Mouse (Mus musculus) forebrain, embryonic 15.5 days (tissue): ENCODE measurements around the gene Ciapin1. TPM values are rescaled to one million over a fixed set of nuclear protein-coding genes. Genes with fewer than 3 reads are reported as not detected.

Experiments used
- ATAC-seq: fragments of 200-750 bp; cut with Nextera tagmentation; replicated peaks from 2 replicates; pipeline ENCODE4 v1.8.0; 2017; ENCODE audit warnings: mild to moderate bottlenecking, moderate TSS enrichment, moderate library complexity
- H3K27ac ChIP-seq: fragments of 300-500 bp; sonication (generic); replicated peaks from 2 replicates; pipeline ENCODE4 v1.5.1; 2015; ENCODE audit warnings: mild to moderate bottlenecking, inconsistent platforms
- H3K27me3 ChIP-seq: fragments of 300-500 bp; sonication (generic); 2 replicates; pipeline ENCODE4 v1.6.1; 2015; ENCODE audit warnings: inconsistent platforms
- H3K36me3 ChIP-seq: fragments of 300-500 bp; sonication (generic); 2 replicates; pipeline ENCODE4 v1.6.1; 2015; ENCODE audit warnings: mild to moderate bottlenecking, inconsistent platforms
- H3K4me1 ChIP-seq: fragments of 300-500 bp; sonication (generic); 2 replicates; pipeline ENCODE4 v1.6.1; 2015; ENCODE audit warnings: inconsistent platforms
- H3K4me2 ChIP-seq: fragments of 300-500 bp; sonication (generic); replicated peaks from 2 replicates; pipeline ENCODE4 v1.6.1; 2015; ENCODE audit warnings: mild to moderate bottlenecking, inconsistent platforms
- H3K4me3 ChIP-seq: fragments of 300-500 bp; sonication (generic); 2 replicates; pipeline ENCODE4 v1.5.1; 2015; ENCODE audit warnings: mild to moderate bottlenecking, inconsistent platforms
- H3K9ac ChIP-seq: fragments of 300-500 bp; sonication (generic); replicated peaks from 2 replicates; pipeline ENCODE4 v1.6.1; 2015; ENCODE audit warnings: mild to moderate bottlenecking, inconsistent platforms
- H3K9me3 ChIP-seq: fragments of 300-500 bp; sonication (generic); 2 replicates; pipeline ENCODE4 v1.6.1; 2016; ENCODE audit warnings: inconsistent platforms
- WGBS: fragments of 180-500 bp; shearing (Covaris S2); methylation state at CpG from one replicate; pipeline ENCODE4 v1.1.7; 2015; ENCODE audit warnings: mixed read lengths; 5-methylcytosine and 5-hydroxymethylcytosine counted together
- polyA plus RNA-seq: library from polyadenylated mRNA; unstranded; fragments of >200 nt; fragmentation: Nextera tagmentation; extraction: Ambion mirVana; gene quantifications from 2 replicates; pipeline ENCODE4 v1.2.1, GENCODE M21; 2015

Gene Ciapin1
- polyA plus RNA-seq, 1 experiment from 2014 or later, result 145 TPM

DNA sequence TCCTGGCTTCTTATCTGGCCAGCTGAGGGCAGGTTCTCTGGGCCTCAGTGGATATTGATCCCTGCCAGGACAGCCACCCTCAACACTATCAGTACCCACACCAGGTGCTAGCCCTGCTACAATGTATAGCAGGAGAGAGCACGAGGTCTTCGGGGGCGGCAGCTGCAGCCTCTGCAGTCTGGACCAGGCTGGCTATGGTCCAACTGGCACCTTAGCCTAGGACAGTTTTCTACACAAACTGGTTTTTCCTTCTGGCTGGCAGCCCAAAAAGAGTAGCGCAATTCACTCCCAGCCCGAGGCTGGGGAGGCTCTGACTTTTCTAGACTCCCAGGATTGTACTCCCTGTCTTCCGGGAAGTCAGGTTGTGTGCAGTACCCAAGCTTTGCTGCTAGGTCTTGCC is 67.2 kb downstream of the Ciapin1 start:
- no peaks in the 10 kb centered on the region for H3K36me3 ChIP-seq
- no peak; the same call in 1 of the 2 replicates for ATAC-seq
- 29% methylated on average over 6 of the region's 6 CpGs for WGBS

More for the DNA sequence above, 67.2 kb downstream of the Ciapin1 start:
- H3K27ac ChIP-seq, result no peak overlapping the region
- H3K9me3 ChIP-seq, result no peaks in the 10 kb centered on the region
- peaks cover 32% of the 10 kb centered on the region for H3K4me1 ChIP-seq
- no peaks in the 10 kb centered on the region; the same call in 1 of the 2 replicates for H3K27me3 ChIP-seq
- H3K9ac ChIP-seq, result no peak overlapping the region
- no peak overlapping the region for H3K4me3 ChIP-seq
- no peak overlapping the region for H3K4me2 ChIP-seq

Other genes with a start within 250 kb of the Ciapin1 start
- 50.1 and 52.0 TPM in 2 replicates for gene Rspry1, start 236.4 kb downstream of the Ciapin1 start, polyA plus RNA-seq
- gene Fam192a, start 236.4 kb downstream of the Ciapin1 start, polyA plus RNA-seq, result 97.5 and 103 TPM in 2 replicates
- 198 and 206 TPM in 2 replicates for gene Arl2bp, start 171.8 kb downstream of the Ciapin1 start, polyA plus RNA-seq
- gene Pllp, start 142.1 kb downstream of the Ciapin1 start, polyA plus RNA-seq, result 1.3 and 1.5 TPM in 2 replicates
- not detected in 2 replicates for gene Ccl22, start 92.8 kb downstream of the Ciapin1 start, polyA plus RNA-seq
- gene Cx3cl1, start 66.3 kb downstream of the Ciapin1 start, polyA plus RNA-seq, result 15.2 and 17.3 TPM in 2 replicates
- 0.82 and 0.87 TPM in 2 replicates for gene Ccl17, start 27.9 kb downstream of the Ciapin1 start, polyA plus RNA-seq
- gene Coq9, start within 50 bp of the Ciapin1 start, polyA plus RNA-seq, result 57.2 and 59.6 TPM in 2 replicates
- gene Polr2c, start 19.1 kb upstream of the Ciapin1 start, polyA plus RNA-seq, result 150 and 153 TPM in 2 replicates
- 63.6 and 69.2 TPM in 2 replicates for gene Dok4, start 38.0 kb upstream of the Ciapin1 start, polyA plus RNA-seq
- 5.4 and 5.6 TPM in 2 replicates for gene Ccdc102a, start 79.7 kb upstream of the Ciapin1 start, polyA plus RNA-seq
- 0.27 TPM in 1 of 2 replicates, not detected in the other for gene Adgrg5, start 85.3 kb upstream of the Ciapin1 start, polyA plus RNA-seq
- gene Adgrg1, start 136.4 kb upstream of the Ciapin1 start, polyA plus RNA-seq, result 135 and 140 TPM in 2 replicates
- 1.0 and 1.2 TPM in 2 replicates for gene Adgrg3, start 179.3 kb upstream of the Ciapin1 start, polyA plus RNA-seq
- 0.96 and 1.4 TPM in 2 replicates for gene Drc7, start 216.7 kb upstream of the Ciapin1 start, polyA plus RNA-seq
- 41.8 and 42.3 TPM in 2 replicates for gene Katnb1, start 242.8 kb upstream of the Ciapin1 start, polyA plus RNA-seq